46 mouse cellular contexts compared by ENCODE assay signal in the genomic region with DNA sequence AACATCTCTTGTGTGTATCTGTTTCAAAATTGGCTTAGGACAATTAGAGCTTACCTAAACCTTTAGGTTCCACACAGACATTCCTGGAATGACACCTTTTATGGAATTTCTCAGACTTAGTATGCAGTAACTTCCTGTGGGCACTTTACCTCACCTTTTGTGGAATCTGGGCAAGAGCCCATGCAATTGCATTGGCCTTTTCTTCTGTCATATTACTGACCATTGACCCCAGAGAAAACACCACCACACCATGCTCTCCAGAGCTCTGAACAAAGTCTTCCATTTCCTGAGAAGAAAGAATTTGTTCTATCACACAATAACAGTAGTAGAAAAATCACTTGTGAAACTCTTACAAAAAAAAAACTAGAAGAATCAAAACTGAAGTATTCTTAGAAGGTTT. TPM values are rescaled to one million over a fixed set of nuclear protein-coding genes. Genes with fewer than 3 reads are reported as not detected.
"Had no signal": no experiment of that assay in that cellular context is flagged by ENCODE, and none has a peak within 500 bp of the region (broad histone marks: within the 10 kb centered on the region; RNA-seq: fewer than 3 reads in every experiment).

No protein-coding gene starts in this region.

- H3K4me2 ChIP-seq: heart, embryonic 11.5 days; heart, embryonic 12.5 days; heart, embryonic 13.5 days; heart, embryonic 15.5 days; hindbrain, embryonic 12.5 days; hindbrain, embryonic 13.5 days; hindbrain, embryonic 14.5 days; hindbrain, embryonic 15.5 days; intestine, embryonic 15.5 days; kidney, embryonic 15.5 days had no signal

- H3K9me3 ChIP-seq: heart, embryonic 10.5 days; heart, embryonic 12.5 days; heart, embryonic 13.5 days; heart, embryonic 15.5 days; hindbrain, embryonic 10.5 days; hindbrain, embryonic 12.5 days; hindbrain, embryonic 13.5 days; hindbrain, embryonic 15.5 days; intestine, embryonic 15.5 days; kidney, embryonic 15.5 days had no signal

- H3K4me1 ChIP-seq: heart, embryonic 10.5 days; heart, embryonic 12.5 days; heart, embryonic 13.5 days; heart, embryonic 15.5 days; hindbrain, embryonic 10.5 days; hindbrain, embryonic 12.5 days; hindbrain, embryonic 13.5 days; hindbrain, embryonic 15.5 days; intestine, embryonic 15.5 days; kidney, embryonic 15.5 days had no signal

- H3K27me3 ChIP-seq: heart, embryonic 12.5 days; heart, embryonic 13.5 days; heart, embryonic 15.5 days; hindbrain, embryonic 12.5 days; hindbrain, embryonic 13.5 days; hindbrain, embryonic 15.5 days; intestine, embryonic 15.5 days; kidney, embryonic 15.5 days had no signal

- H3K4me3 ChIP-seq: heart, embryonic 10.5 days; heart, embryonic 12.5 days; heart, embryonic 13.5 days; heart, embryonic 15.5 days; hindbrain, embryonic 10.5 days; hindbrain, embryonic 12.5 days; hindbrain, embryonic 13.5 days; hindbrain, embryonic 15.5 days; intestine, embryonic 15.5 days; kidney, embryonic 15.5 days; layer of hippocampus, adult 2 months had no signal

- DNase-seq: heart, postnatal 10 days; heart, postnatal 14 days; heart, postnatal 36 days; heart, postnatal 4 days; kidney, adult 11 months; kidney, adult 18-20 months; kidney, adult 2 months; kidney, adult 8-10 months; kidney, adult 9 months; kidney, postnatal 10 days; kidney, postnatal 14 days; kidney, postnatal 25 days; kidney, postnatal 4 days; layer of hippocampus, adult 9-11 months; layer of hippocampus, postnatal 36 days had no signal

- H3K9ac ChIP-seq: heart, embryonic 12.5 days; heart, embryonic 13.5 days; heart, embryonic 15.5 days; hindbrain, embryonic 12.5 days; hindbrain, embryonic 13.5 days; hindbrain, embryonic 14.5 days; hindbrain, embryonic 15.5 days; intestine, embryonic 15.5 days; kidney, embryonic 15.5 days had no signal

- ATAC-seq: hindbrain, embryonic 16.5 days; hindbrain, postnatal 0 days; inflammation-experienced regulatory T-cells, adult 6 months; intestine, embryonic 15.5 days; intestine, embryonic 16.5 days; intestine, postnatal 0 days had no signal

- H3K27ac ChIP-seq: heart, embryonic 10.5 days; heart, embryonic 13.5 days; heart, embryonic 15.5 days; hindbrain, embryonic 10.5 days; hindbrain, embryonic 12.5 days; hindbrain, embryonic 13.5 days; hindbrain, embryonic 14.5 days; hindbrain, embryonic 15.5 days; hindbrain, postnatal 0 days; intestine, embryonic 15.5 days; kidney, embryonic 15.5 days; kidney, postnatal 0 days; layer of hippocampus, adult 2 months had no signal

- H3K36me3 ChIP-seq: heart, embryonic 10.5 days; heart, embryonic 12.5 days; heart, embryonic 13.5 days; heart, embryonic 15.5 days; hindbrain, embryonic 10.5 days; hindbrain, embryonic 12.5 days; hindbrain, embryonic 13.5 days; hindbrain, embryonic 15.5 days; intestine, embryonic 15.5 days; kidney, embryonic 15.5 days had no signal

RNA-seq across cellular contexts. Expression of a gene that starts 3.1 kb away (rescaled TPM):
- total RNA-seq: heart, adult 8-10 months; heart, postnatal 10 days; heart, postnatal 14 days; heart, postnatal 25 days; heart, postnatal 36 days; heart, postnatal 4 days; hematopoietic stem cell, adult 5-6 weeks; hindbrain, postnatal 0 days; layer of hippocampus, adult 18-20 months; layer of hippocampus, adult 2 months; layer of hippocampus, adult 8-10 months; layer of hippocampus, postnatal 10 days; layer of hippocampus, postnatal 14 days; layer of hippocampus, postnatal 25 days; layer of hippocampus, postnatal 36 days had no signal
- polyA plus RNA-seq: heart, embryonic 11.5 days; heart, embryonic 12.5 days; heart, embryonic 13.5 days; heart, embryonic 14.5 days; heart, embryonic 16.5 days; heart, postnatal 0 days; hindbrain, embryonic 10.5 days; hindbrain, embryonic 11.5 days; hindbrain, embryonic 12.5 days; hindbrain, embryonic 13.5 days; hindbrain, embryonic 14.5 days; hindbrain, embryonic 15.5 days; hindbrain, embryonic 16.5 days; inflammation-experienced regulatory T-cells, adult 6 months; kidney, adult 2 months had no signal

RNA-seq across cellular contexts. Expression of a gene that starts 50.9 kb away (rescaled TPM):
- total RNA-seq: heart, adult 8-10 months; heart, postnatal 10 days; heart, postnatal 14 days; heart, postnatal 25 days; heart, postnatal 36 days; heart, postnatal 4 days; hematopoietic stem cell, adult 5-6 weeks; hindbrain, postnatal 0 days; layer of hippocampus, adult 18-20 months; layer of hippocampus, adult 2 months; layer of hippocampus, adult 8-10 months; layer of hippocampus, postnatal 10 days; layer of hippocampus, postnatal 14 days; layer of hippocampus, postnatal 25 days; layer of hippocampus, postnatal 36 days had no signal
- polyA plus RNA-seq: heart, embryonic 11.5 days; heart, embryonic 12.5 days; heart, embryonic 13.5 days; heart, embryonic 14.5 days; heart, embryonic 15.5 days; heart, postnatal 0 days; hindbrain, embryonic 11.5 days; hindbrain, embryonic 12.5 days; hindbrain, embryonic 14.5 days; hindbrain, embryonic 15.5 days; hindbrain, postnatal 0 days; inflammation-experienced regulatory T-cells, adult 6 months had no signal
